Mouse (Mus musculus) liver, embryonic 12.5 days (tissue): ENCODE data around the gene E330009J07Rik. TPM values are rescaled to one million over a fixed set of nuclear protein-coding genes. Genes with fewer than 3 reads are reported as not detected.

Experiments used
- ATAC-seq: fragments of 200-750 bp; cut with Nextera tagmentation; 2 replicates; pipeline ENCODE4 v1.8.0; 2017; ENCODE audit warnings: moderate number of reproducible peaks, mild to moderate bottlenecking, moderate library complexity
- H3K27ac ChIP-seq: fragments of 300-500 bp; sonication (generic); 2 replicates; pipeline ENCODE4 v1.5.1; 2016; ENCODE audit warnings: mild to moderate bottlenecking
- H3K27me3 ChIP-seq: fragments of 300-500 bp; sonication (generic); replicated peaks from 2 replicates; pipeline ENCODE4 v1.6.1; 2016; ENCODE audit warnings: mild to moderate bottlenecking, moderate library complexity
- H3K36me3 ChIP-seq: fragments of 300-500 bp; sonication (generic); 2 replicates; pipeline ENCODE4 v1.6.1; 2016; ENCODE audit warnings: mild to moderate bottlenecking, moderate library complexity
- H3K4me1 ChIP-seq: fragments of 300-500 bp; sonication (generic); 2 replicates; pipeline ENCODE4 v1.6.1; 2016
- H3K4me2 ChIP-seq: fragments of 300-500 bp; sonication (generic); 2 replicates; pipeline ENCODE4 v1.6.1; 2016; ENCODE audit warnings: mild to moderate bottlenecking, moderate library complexity
- H3K4me3 ChIP-seq: fragments of 300-500 bp; sonication (generic); 2 replicates; pipeline ENCODE4 v1.5.1; 2016; ENCODE audit warnings: mild to moderate bottlenecking, moderate library complexity
- H3K9ac ChIP-seq: fragments of 300-500 bp; sonication (generic); 2 replicates; pipeline ENCODE4 v1.6.1; 2016; ENCODE audit warnings: mild to moderate bottlenecking, moderate library complexity
- H3K9me3 ChIP-seq: fragments of 300-500 bp; sonication (generic); replicated peaks from 2 replicates; pipeline ENCODE4 v1.6.1; 2016; ENCODE audit warnings: mild to moderate bottlenecking, moderate library complexity
- WGBS: fragments of 180-500 bp; shearing (Covaris S2); methylation state at CpG from one replicate; pipeline ENCODE4 v1.1.7; 2016; ENCODE audit not compliant: insufficient replicate concordance; 5-methylcytosine and 5-hydroxymethylcytosine counted together
- polyA plus RNA-seq: library from polyadenylated mRNA; unstranded; fragments of >200 nt; fragmentation: Nextera tagmentation; extraction: Ambion mirVana; gene quantifications from 2 replicates; pipeline ENCODE4 v1.2.1, GENCODE M21; 2016

Gene E330009J07Rik
- 2.2 and 2.3 TPM in 2 replicates for polyA plus RNA-seq

GRCm38 (mm10) chr6:40436047-40436483 is at the start of gene E330009J07Rik:
Gene E330009J07Rik (minus strand): TSS chr6:40436135.
- Histone ChIP-seq H3K9ac (peak within 1 kb of the TSS; percentile 65), H3K9me3 (no peaks in the 10 kb centered on the region), H3K27me3 (peaks cover 73% of the 10 kb centered on the region), H3K4me3 (peak within 1 kb of the TSS; percentile 69), H3K4me2 (peak within 1 kb of the TSS; percentile 97), H3K36me3 (no peaks in the 10 kb centered on the region), H3K27ac (no peak within 1 kb of the TSS), H3K4me1 (peaks cover 11% of the 10 kb centered on the region; the same call in 1 of the 2 replicates)
- ATAC-seq: peak; percentile 88
- 1% methylated on average over 38 of the region's 38 CpGs for WGBS

DNA sequence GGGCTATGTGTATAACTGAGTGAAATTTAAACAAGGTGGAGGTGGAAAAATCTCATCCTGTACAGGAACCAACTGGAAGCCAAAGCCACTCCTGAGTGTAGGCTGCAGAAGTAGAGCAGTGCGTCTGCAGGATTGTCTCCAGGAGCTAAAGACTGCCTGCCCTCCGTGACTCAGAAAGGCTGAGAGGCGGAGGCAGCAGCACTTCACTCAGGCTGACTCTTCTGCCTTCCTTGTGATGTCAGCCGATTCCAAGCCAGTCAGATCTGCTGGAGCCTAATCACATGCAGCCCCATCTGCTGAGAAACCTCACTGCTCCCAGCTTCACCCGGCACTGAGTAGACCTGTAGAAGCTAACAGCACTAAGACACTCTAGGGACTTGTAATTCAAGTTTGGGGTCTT is 46.4 kb upstream of the E330009J07Rik start:
- Histone ChIP-seq H3K4me1 (no peaks in the 10 kb centered on the region), H3K9me3 (no peaks in the 10 kb centered on the region), H3K4me3 (no peak overlapping the region), H3K27ac (no peak overlapping the region), H3K36me3 (peaks cover 63% of the 10 kb centered on the region), H3K9ac (no peak overlapping the region), H3K4me2 (no peak overlapping the region), H3K27me3 (no peaks in the 10 kb centered on the region)
- 87% methylated on average over 5 of the region's 5 CpGs for WGBS
- no peak for ATAC-seq

DNA sequence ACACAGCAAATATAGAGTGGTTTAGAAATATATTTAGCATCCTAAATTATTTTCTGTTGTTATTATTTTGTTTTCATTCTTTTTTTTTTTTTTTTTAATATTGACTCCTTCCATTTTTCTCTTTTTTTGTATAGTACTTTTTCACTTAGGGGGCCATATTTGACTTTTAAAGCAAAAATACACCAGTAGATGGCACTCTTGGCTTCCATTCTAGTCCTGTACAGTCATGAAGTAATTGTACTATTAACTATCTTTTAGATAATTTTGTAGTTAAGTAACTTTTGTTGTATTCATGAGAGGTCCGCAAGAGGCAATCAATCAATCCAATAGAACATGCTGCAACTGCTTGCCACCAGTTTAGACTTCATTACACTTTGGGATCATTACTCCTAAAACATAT is 43.8 kb upstream of the E330009J07Rik start:
- no peak for ATAC-seq
- H3K36me3 ChIP-seq: peaks cover 75% of the 10 kb centered on the region
- H3K4me2 ChIP-seq: no peak overlapping the region
- H3K4me1 ChIP-seq: no peaks in the 10 kb centered on the region
- H3K9me3 ChIP-seq: no peaks in the 10 kb centered on the region
- WGBS: 73% methylated on average over 1 of the region's 1 CpGs
- no peak overlapping the region for H3K27ac ChIP-seq
- no peaks in the 10 kb centered on the region for H3K27me3 ChIP-seq
- H3K4me3 ChIP-seq: no peak overlapping the region
- no peak overlapping the region for H3K9ac ChIP-seq

GRCm38 (mm10) chr6:40476132-40476531 is 40.2 kb upstream of the E330009J07Rik start:
- Histone ChIP-seq H3K27me3 (no peaks in the 10 kb centered on the region), H3K4me3 (no peak overlapping the region), H3K9me3 (no peaks in the 10 kb centered on the region), H3K27ac (no peak overlapping the region), H3K4me1 (peaks cover 8% of the 10 kb centered on the region), H3K36me3 (peaks cover 58% of the 10 kb centered on the region), H3K4me2 (no peak overlapping the region), H3K9ac (no peak overlapping the region)
- 68% methylated on average over 4 of the region's 4 CpGs for WGBS
- ATAC-seq: no peak

DNA sequence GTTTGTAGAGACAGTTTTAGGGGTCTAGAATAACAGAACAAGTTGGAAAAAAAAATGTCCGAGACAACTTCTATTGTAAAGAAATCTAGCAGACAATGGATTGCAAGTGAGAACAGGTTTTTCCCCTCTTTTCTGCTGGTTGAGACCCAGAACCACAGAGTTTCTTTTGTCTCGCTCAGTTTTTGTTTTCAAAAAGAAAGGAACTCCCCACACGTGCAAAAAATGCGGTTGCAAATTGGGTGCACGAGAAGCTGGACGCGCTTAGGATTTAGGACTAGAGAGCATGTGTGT is 35.7 kb upstream of the E330009J07Rik start:
- Histone ChIP-seq H3K9ac (peak overlapping the region; percentile 85), H3K27me3 (no peaks in the 10 kb centered on the region), H3K4me3 (peak overlapping the region; percentile 84), H3K9me3 (no peaks in the 10 kb centered on the region), H3K4me2 (peak overlapping the region; percentile 83), H3K27ac (peak overlapping the region; percentile 89), H3K36me3 (peaks cover 33% of the 10 kb centered on the region), H3K4me1 (peaks cover 10% of the 10 kb centered on the region)
- under 1% methylated on average over 7 of the region's 7 CpGs for WGBS
- ATAC-seq: no peak

- WGBS: 2% methylated on average over 54 of the region's 54 CpGs
- Histone ChIP-seq H3K9ac (peak within 1 kb of the TSS; percentile 85), H3K9me3 (no peaks in the 10 kb centered on the region), H3K27me3 (no peaks in the 10 kb centered on the region), H3K27ac (peak within 1 kb of the TSS; percentile 89), H3K4me3 (peak within 1 kb of the TSS; percentile 84), H3K4me2 (peak within 1 kb of the TSS; percentile 83), H3K36me3 (peaks cover 29% of the 10 kb centered on the region), H3K4me1 (peaks cover 10% of the 10 kb centered on the region)
- peak; percentile 95 for ATAC-seq
Measured at GRCm38 (mm10) chr6:40470916-40471719, 35.2 kb upstream of the E330009J07Rik start, which contains the start of gene Ssbp1. Gene Ssbp1 (plus strand): TSS chr6:40471352.

GRCm38 (mm10) chr6:40465710-40466109 is 29.8 kb upstream of the E330009J07Rik start:
- Histone ChIP-seq H3K4me2 (no peak overlapping the region), H3K9ac (no peak overlapping the region), H3K4me3 (no peak overlapping the region), H3K27me3 (no peaks in the 10 kb centered on the region), H3K36me3 (no peaks in the 10 kb centered on the region), H3K27ac (no peak overlapping the region), H3K4me1 (peaks cover 2% of the 10 kb centered on the region; the same call in 1 of the 2 replicates), H3K9me3 (no peaks in the 10 kb centered on the region)
- WGBS: 38% methylated on average over 6 of the region's 6 CpGs
- ATAC-seq: no peak

DNA sequence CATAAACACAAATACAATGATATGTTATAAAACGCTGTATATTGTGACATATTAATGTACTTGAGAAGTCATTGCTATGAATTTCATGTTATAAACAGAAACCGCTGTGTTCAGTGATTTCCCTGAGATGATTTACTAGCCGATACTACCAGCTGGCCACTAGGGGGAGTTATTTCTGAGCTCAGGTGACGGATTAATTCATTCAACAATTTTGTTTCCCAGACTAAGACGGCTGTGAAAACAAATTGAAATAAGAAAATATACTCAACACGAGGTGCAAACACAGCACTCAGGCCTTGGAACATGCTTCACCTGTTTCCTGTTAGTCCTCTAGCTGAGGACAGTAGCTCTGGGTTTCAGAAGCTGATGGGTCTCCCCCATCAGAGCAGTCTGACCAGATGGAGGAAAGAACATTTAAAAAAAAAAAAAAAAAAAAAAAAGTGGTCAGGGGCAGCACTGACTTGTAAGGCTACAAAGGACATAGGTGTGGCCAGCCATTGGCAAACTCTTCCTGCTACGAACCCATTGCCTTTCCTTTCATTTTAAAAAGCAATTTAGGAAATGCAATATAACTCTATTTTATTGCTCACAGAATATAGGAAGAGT is 18.6 kb upstream of the E330009J07Rik start:
- 18% methylated on average over 7 of the region's 7 CpGs for WGBS
- no peaks in the 10 kb centered on the region for H3K27me3 ChIP-seq

GRCm38 (mm10) chr6:40448626-40449025 is 12.7 kb upstream of the E330009J07Rik start:
- ATAC-seq: no peak
- Histone ChIP-seq H3K27me3 (peaks cover 11% of the 10 kb centered on the region; the same call in 1 of the 2 replicates), H3K4me1 (no peaks in the 10 kb centered on the region), H3K36me3 (no peaks in the 10 kb centered on the region), H3K4me3 (no peak overlapping the region), H3K27ac (no peak overlapping the region), H3K9ac (no peak overlapping the region), H3K4me2 (no peak overlapping the region), H3K9me3 (no peaks in the 10 kb centered on the region)

More for the DNA sequence above, 18.6 kb upstream of the E330009J07Rik start:
- no peak for ATAC-seq
- H3K9ac ChIP-seq: no peak overlapping the region
- H3K4me2 ChIP-seq: no peak overlapping the region
- no peak overlapping the region for H3K27ac ChIP-seq
- H3K4me3 ChIP-seq: no peak overlapping the region
- H3K4me1 ChIP-seq: no peaks in the 10 kb centered on the region
- no peaks in the 10 kb centered on the region for H3K36me3 ChIP-seq
- no peaks in the 10 kb centered on the region for H3K9me3 ChIP-seq

- Histone ChIP-seq H3K4me1 (no peaks in the 10 kb centered on the region; the same call in 1 of the 2 replicates), H3K4me2 (no peak overlapping the region), H3K4me3 (no peak overlapping the region), H3K9ac (no peak overlapping the region), H3K9me3 (no peaks in the 10 kb centered on the region), H3K27me3 (peaks cover 45% of the 10 kb centered on the region), H3K36me3 (no peaks in the 10 kb centered on the region), H3K27ac (no peak overlapping the region)
- 25% methylated on average over 10 of the region's 10 CpGs for WGBS
- ATAC-seq: no peak
Measured at GRCm38 (mm10) chr6:40443281-40443928, 7.5 kb upstream of the E330009J07Rik start.

GRCm38 (mm10) chr6:40441755-40442154 is 5.8 kb upstream of the E330009J07Rik start:
- Histone ChIP-seq H3K9ac (no peak overlapping the region), H3K27ac (no peak overlapping the region), H3K36me3 (no peaks in the 10 kb centered on the region), H3K4me1 (no peaks in the 10 kb centered on the region; the same call in 1 of the 2 replicates), H3K27me3 (peaks cover 57% of the 10 kb centered on the region), H3K4me2 (no peak overlapping the region), H3K9me3 (no peaks in the 10 kb centered on the region), H3K4me3 (no peak overlapping the region)
- ATAC-seq: no peak
- WGBS: 45% methylated on average over 3 of the region's 3 CpGs

DNA sequence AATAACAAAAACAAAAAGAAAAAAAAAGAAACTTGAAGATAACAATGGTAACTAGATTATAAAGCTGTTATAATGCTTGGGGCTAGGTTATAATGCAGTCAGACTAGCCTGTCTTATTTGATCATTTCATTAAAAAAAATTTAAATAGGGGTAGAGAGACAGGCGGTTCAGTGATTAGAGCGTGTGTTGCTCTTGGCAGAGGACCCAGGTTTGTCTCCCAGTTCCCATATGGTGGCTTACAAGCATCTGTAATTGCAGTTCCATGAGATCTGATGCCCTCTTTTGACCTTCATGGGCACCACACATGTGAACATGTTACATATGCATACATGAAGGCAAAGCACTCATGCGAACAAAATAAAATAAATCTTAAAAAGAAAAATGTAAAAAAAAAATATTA is 5.3 kb upstream of the E330009J07Rik start:
- no peak overlapping the region for H3K4me3 ChIP-seq
- H3K9me3 ChIP-seq: no peaks in the 10 kb centered on the region
- H3K27me3 ChIP-seq: peaks cover 61% of the 10 kb centered on the region
- H3K4me1 ChIP-seq: peaks cover under 1% of the 10 kb centered on the region; the same call in 1 of the 2 replicates
- H3K9ac ChIP-seq: no peak overlapping the region
- 70% methylated on average over 3 of the region's 3 CpGs for WGBS
- no peak overlapping the region for H3K27ac ChIP-seq
- no peaks in the 10 kb centered on the region for H3K36me3 ChIP-seq
- ATAC-seq: no peak
- no peak overlapping the region for H3K4me2 ChIP-seq
